Mouse (Mus musculus) gonadal fat pad, adult 2 months (tissue): ENCODE results near the gene Mab21l1. TPM values are rescaled to one million over a fixed set of nuclear protein-coding genes. Genes with fewer than 3 reads are reported as not detected.
A peak's percentile ranks its signal among the peaks of the same experiment; 100 is the strongest.

Experiments used
- DNase-seq: peaks from one replicate; pipeline ENCODE4 v3.0.0-alpha.2; 2012; ENCODE audit warnings: low read depth
- polyA plus RNA-seq: library from polyadenylated mRNA; depleted of rRNA; stranded (reverse); fragments of >200 nt; gene quantifications from 2 replicates; pipeline ENCODE4 v1.2.3, GENCODE M21; 2012; rRNA removed

Mab21l1 gene
- 0.04 TPM in 1 of 2 replicates, not detected in the other for polyA plus RNA-seq

- DNase-seq = no peak
Measured at GRCm38 (mm10) chr3:55782056-55782687, at the start of gene Mab21l1. Gene Mab21l1, plus strand, starts transcription at chr3:55782510.

- no peak for DNase-seq
Measured at GRCm38 (mm10) chr3:55733665-55734064, 48.6 kb upstream of the Mab21l1 start.

GRCm38 (mm10) chr3:55741428-55741827 lies 40.9 kb upstream of the Mab21l1 start:
- DNase-seq = no peak

- DNase-seq = no peak
Measured at GRCm38 (mm10) chr3:55742218-55742617, 40.1 kb upstream of the Mab21l1 start.

- no peak for DNase-seq
Measured at GRCm38 (mm10) chr3:55742654-55743053, 39.7 kb upstream of the Mab21l1 start.

- no peak for DNase-seq
Measured at GRCm38 (mm10) chr3:55743885-55744284, 38.4 kb upstream of the Mab21l1 start.

- peak; percentile 38 for DNase-seq
Measured at GRCm38 (mm10) chr3:55750445-55751065, 31.8 kb upstream of the Mab21l1 start.

- no peak for DNase-seq
Measured at GRCm38 (mm10) chr3:55751363-55751762, 30.9 kb upstream of the Mab21l1 start.

- DNase-seq = no peak
Measured at GRCm38 (mm10) chr3:55752558-55752957, 29.8 kb upstream of the Mab21l1 start.

GRCm38 (mm10) chr3:55753872-55754271 lies 28.4 kb upstream of the Mab21l1 start:
- DNase-seq = no peak

- no peak for DNase-seq
Measured at GRCm38 (mm10) chr3:55754981-55755608, 27.2 kb upstream of the Mab21l1 start.

GRCm38 (mm10) chr3:55755805-55756601 lies 26.3 kb upstream of the Mab21l1 start:
- DNase-seq = no peak

GRCm38 (mm10) chr3:55756602-55757190 lies 25.6 kb upstream of the Mab21l1 start:
- DNase-seq = no peak

- no peak for DNase-seq
Measured at GRCm38 (mm10) chr3:55758297-55758696, 24.0 kb upstream of the Mab21l1 start.

GRCm38 (mm10) chr3:55763591-55763990 lies 18.7 kb upstream of the Mab21l1 start:
- DNase-seq = no peak

- DNase-seq = peak; percentile 80
Measured at GRCm38 (mm10) chr3:55768654-55769053, 13.7 kb upstream of the Mab21l1 start.

- DNase-seq = no peak
Measured at GRCm38 (mm10) chr3:55769308-55769707, 13.0 kb upstream of the Mab21l1 start.

- no peak for DNase-seq
Measured at GRCm38 (mm10) chr3:55774203-55774602, 8.1 kb upstream of the Mab21l1 start.

- DNase-seq = no peak
Measured at GRCm38 (mm10) chr3:55775245-55775644, 7.1 kb upstream of the Mab21l1 start.

GRCm38 (mm10) chr3:55775753-55776152 lies 6.6 kb upstream of the Mab21l1 start:
- DNase-seq = no peak

GRCm38 (mm10) chr3:55777501-55777900 lies 4.8 kb upstream of the Mab21l1 start:
- no peak for DNase-seq
